Mouse (Mus musculus) CH12.LX (cell line): ENCODE measurements at regions not wholly inside any gene's neighbourhood (a gene's known extent, or its start where the extent isn't known, plus 50 kb on each side); places are given as distances from the start of the nearest gene placed in this dataset.

Experiments used
- DNase-seq: peaks from one replicate; pipeline ENCODE4 v3.0.0-alpha.2; 2013; ENCODE audit errors: extremely low read depth
- H3K27ac ChIP-seq: 2 replicates; pipeline ENCODE4 v1.5.1; 2012; ENCODE audit warnings: low read depth, mild to moderate bottlenecking, control low read depth, moderate library complexity; ENCODE audit not compliant: insufficient read depth
- H3K27me3 ChIP-seq: replicated peaks from 2 replicates; pipeline ENCODE3; 2012; ENCODE audit warnings: inconsistent platforms
- H3K36me3 ChIP-seq, 2 experiments: replicated peaks in 1 of 2; 2 replicates each; pipeline versions ENCODE3 to v1.6.1; 2012; ENCODE audit warnings: inconsistent platforms in 1 of 2, low read length in 1 of 2, mild to moderate bottlenecking in 1 of 2, mixed read lengths in 1 of 2, moderate library complexity in 1 of 2; ENCODE audit not compliant: control insufficient read depth in 1 of 2, insufficient read depth in 1 of 2
- H3K4me1 ChIP-seq, 2 experiments: 2 replicates each; pipeline ENCODE4 v1.6.1; 2012; ENCODE audit warnings: inconsistent platforms in 1 of 2, moderate library complexity in 1 of 2; ENCODE audit not compliant: insufficient read depth in 2 of 2, control insufficient read depth in 1 of 2
- H3K4me2 ChIP-seq: 2 replicates; pipeline ENCODE4 v1.6.1; 2012; ENCODE audit warnings: low read depth, mild to moderate bottlenecking, control low read depth; ENCODE audit not compliant: poor library complexity, insufficient read depth, severe bottlenecking
- H3K4me3 ChIP-seq, 3 experiments: fragments of 150-350 bp in 1 of 3; sonication (generic) in 1 of 3; replicated peaks in 1 of 3; 2 replicates each; pipeline versions ENCODE3 to v1.5.1; 2011 to 2012; ENCODE audit warnings: low read depth in 2 of 3, low read length in 2 of 3, mild to moderate bottlenecking in 2 of 3, moderate library complexity in 2 of 3, control low read depth in 1 of 3, improper control_type of control experiment in 1 of 3, inconsistent platforms in 1 of 3, mixed read lengths in 1 of 3; ENCODE audit not compliant: poor library complexity in 1 of 3
- H3K79me2 ChIP-seq: replicated peaks from 2 replicates; pipeline ENCODE4 v1.6.1; 2012; ENCODE audit warnings: mild to moderate bottlenecking, moderate library complexity; ENCODE audit not compliant: control insufficient read depth, poor library complexity, insufficient read depth, severe bottlenecking; ENCODE audit errors: extremely low read depth
- H3K9ac ChIP-seq: 2 replicates; pipeline ENCODE4 v1.6.1; 2012; ENCODE audit warnings: low read depth, mild to moderate bottlenecking, control low read depth, moderate library complexity; ENCODE audit not compliant: insufficient read depth
- H3K9me3 ChIP-seq: replicated peaks from 2 replicates; pipeline ENCODE3; 2012; ENCODE audit warnings: low read length, inconsistent platforms, mixed read lengths
- ELF1 ChIP-seq: IDR thresholded peaks from 2 replicates; pipeline ENCODE4 v1.6.1; 2014; ENCODE audit warnings: low read depth, mild to moderate bottlenecking, inconsistent platforms, low read length, improper control_type of control experiment
- ETS1 ChIP-seq: conservative IDR thresholded peaks from 2 replicates; pipeline ENCODE4 v1.6.1; 2012; ENCODE audit warnings: low read depth, mild to moderate bottlenecking, inconsistent platforms, low read length, improper control_type of control experiment, moderate library complexity
- HCFC1 ChIP-seq: IDR thresholded peaks from 2 replicates; pipeline ENCODE4 v1.6.1; 2012; ENCODE audit warnings: low read depth, mild to moderate bottlenecking, inconsistent platforms, low read length, improper control_type of control experiment
- JUND ChIP-seq: conservative IDR thresholded peaks from 2 replicates; pipeline ENCODE4 v1.6.1; 2011; ENCODE audit warnings: low read depth, low read length, improper control_type of control experiment
- KAT2A ChIP-seq: IDR thresholded peaks from 2 replicates; pipeline ENCODE4 v1.6.1; 2012; ENCODE audit warnings: low read length, improper control_type of control experiment, inconsistent platforms; ENCODE audit not compliant: insufficient replicate concordance
- MAFK ChIP-seq: IDR thresholded peaks from 2 replicates; pipeline ENCODE4 v1.6.1; 2011; ENCODE audit warnings: low read length, improper control_type of control experiment; ENCODE audit not compliant: insufficient replicate concordance
- MXI1 ChIP-seq: IDR thresholded peaks from 2 replicates; pipeline ENCODE4 v1.6.1; 2011; ENCODE audit warnings: mild to moderate bottlenecking, low read depth, low read length, improper control_type of control experiment
- MYC ChIP-seq: IDR thresholded peaks from 2 replicates; pipeline ENCODE4 v1.6.1; 2011; ENCODE audit warnings: low read depth, mild to moderate bottlenecking, improper control_type of control experiment, low read length
- PAX5 ChIP-seq: IDR thresholded peaks from 2 replicates; pipeline ENCODE4 v1.6.1; 2012; ENCODE audit warnings: low read length, inconsistent platforms, mixed read lengths
- POLR2A ChIP-seq: IDR thresholded peaks from 2 replicates; pipeline ENCODE4 v1.6.1; 2011; ENCODE audit warnings: low read depth, mild to moderate bottlenecking, improper control_type of control experiment, low read length
- RAD21 ChIP-seq: IDR thresholded peaks from 2 replicates; pipeline ENCODE4 v1.6.1; 2011; ENCODE audit warnings: low read depth, mild to moderate bottlenecking, low read length, improper control_type of control experiment, moderate library complexity
- SIN3A ChIP-seq: IDR thresholded peaks from 2 replicates; pipeline ENCODE4 v1.6.1; 2012; ENCODE audit warnings: low read length, improper control_type of control experiment, inconsistent platforms
- UBTF ChIP-seq: IDR thresholded peaks from 2 replicates; pipeline ENCODE4 v1.6.1; 2012; ENCODE audit warnings: low read depth, mild to moderate bottlenecking, inconsistent platforms, low read length, improper control_type of control experiment, moderate library complexity
- USF1 ChIP-seq: IDR thresholded peaks from 2 replicates; pipeline ENCODE4 v1.6.1; 2014; ENCODE audit warnings: low read depth, mild to moderate bottlenecking, inconsistent platforms, low read length, improper control_type of control experiment
- ZKSCAN1 ChIP-seq: IDR thresholded peaks from 2 replicates; pipeline ENCODE4 v1.6.1; 2012; ENCODE audit warnings: low read depth, inconsistent platforms, low read length, improper control_type of control experiment, borderline replicate concordance
- ZMIZ1 ChIP-seq: IDR thresholded peaks from 2 replicates; pipeline ENCODE4 v1.6.1; 2012; ENCODE audit warnings: low read depth, mild to moderate bottlenecking, inconsistent platforms, low read length, improper control_type of control experiment
- dilution Hi-C: fragments of 300-500 bp; cut with MboI; formaldehyde crosslinking; loops from 2 replicates; pipeline ENCODE4 v1.14.3; 2020; ENCODE audit warnings: low sequenced_read_pairs; ENCODE audit not compliant: extremely low pct_unique_long_range_greater_than_20kb, extremely low pct_ligation_motif_present
- in situ Hi-C: fragments of 300-500 bp; cut with MboI; formaldehyde crosslinking; loops from 3 replicates; pipeline ENCODE4 v1.14.3; 2019; ENCODE audit warnings: low sequenced_read_pairs, low pct_ligation_motif_present, low pct_unique_long_range_greater_than_20kb, mixed read lengths

- Histone ChIP-seq H3K27me3 (no peaks in the 10 kb centered on the region), H3K36me3 (no peaks in the 10 kb centered on the region), H3K9ac (no peak overlapping the region), H3K4me3 (no peak overlapping the region), H3K4me2 (no peak overlapping the region), H3K4me1 (no peaks in the 10 kb centered on the region), H3K79me2 (no peaks in the 10 kb centered on the region), H3K27ac (no peak overlapping the region), H3K9me3 (no peaks in the 10 kb centered on the region)
- DNase-seq: no peak
- in situ Hi-C loops: no loop called here
- TF ChIP-seq MXI1: no peak
- no peak for TF ChIP-seq SIN3A
- TF ChIP-seq MAFK: no peak
- no peak for TF ChIP-seq KAT2A
- TF ChIP-seq ELF1: no peak
- dilution Hi-C loops: no loop called here
Observed at GRCm38 (mm10) chr12:74544172-74544571, 228.0 kb upstream of the Gm11042 start.

GRCm38 (mm10) chr12:74534882-74535281, 218.7 kb upstream of the Gm11042 start:
- in situ Hi-C loops: no loop called here
- no peak overlapping the region for H3K4me3 ChIP-seq

DNA sequence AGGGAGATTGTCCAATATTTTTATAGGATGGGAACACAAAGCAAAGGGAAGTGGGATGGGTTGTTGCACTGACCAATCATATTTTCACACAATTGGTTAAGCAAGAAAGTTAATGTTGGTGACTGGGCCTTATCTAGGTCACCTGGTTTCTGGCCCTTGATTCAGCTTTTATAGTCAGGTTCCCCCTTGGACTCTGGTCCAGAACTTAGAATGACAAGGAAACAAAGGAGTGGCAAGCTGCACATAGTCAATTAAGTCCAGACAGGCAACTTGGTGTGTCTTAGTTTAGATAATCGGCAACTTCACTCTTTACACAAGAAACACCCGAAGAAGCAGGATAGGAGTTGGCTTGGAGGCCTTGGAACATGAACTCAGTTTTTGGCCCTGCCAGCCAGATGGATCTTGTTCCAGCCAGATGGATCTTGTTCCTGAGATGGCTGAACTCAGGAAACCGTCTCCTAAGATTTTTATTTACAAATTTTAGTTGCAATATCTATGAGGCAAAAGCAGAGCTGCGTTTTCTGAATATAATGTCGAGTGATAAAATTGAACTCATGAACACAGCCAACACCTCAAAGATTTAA, 212.9 kb upstream of the Gm11042 start:
- TF ChIP-seq POLR2A (no peak), HCFC1 (no peak), USF1 (no peak), MYC (no peak), ETS1 (no peak), UBTF (no peak), JUND (no peak), RAD21 (no peak), ZKSCAN1 (no peak), ZMIZ1 (no peak), PAX5 (no peak)
- dilution Hi-C loops (no loop called here), in situ Hi-C loops (no loop called here)
- Histone ChIP-seq H3K9me3 (no peaks in the 10 kb centered on the region), H3K4me3 (no peak overlapping the region), H3K27me3 (no peaks in the 10 kb centered on the region), H3K4me2 (no peak overlapping the region), H3K79me2 (no peaks in the 10 kb centered on the region), H3K9ac (no peak overlapping the region), H3K4me1 (no peaks in the 10 kb centered on the region), H3K27ac (no peak overlapping the region), H3K36me3 (no peaks in the 10 kb centered on the region)
- DNase-seq: no peak

More at GRCm38 (mm10) chr12:74534882-74535281, 218.7 kb upstream of the Gm11042 start:
- Histone ChIP-seq H3K36me3 (no peaks in the 10 kb centered on the region), H3K79me2 (no peaks in the 10 kb centered on the region), H3K9me3 (no peaks in the 10 kb centered on the region), H3K27me3 (no peaks in the 10 kb centered on the region), H3K9ac (no peak overlapping the region), H3K4me2 (no peak overlapping the region), H3K4me1 (no peaks in the 10 kb centered on the region), H3K27ac (no peak overlapping the region)
- dilution Hi-C loops: no loop called here
- TF ChIP-seq MAFK (peak; percentile 71), KAT2A (no peak), MYC (no peak)
- DNase-seq: no peak
